Mouse (Mus musculus) hindlimb bud, embryonic 11.5 days (tissue): ENCODE data around the gene Samd4.
A peak's percentile ranks its signal among the peaks of the same experiment; 100 is the strongest.

Experiments used
- DNase-seq: peaks from one replicate; pipeline ENCODE4 v3.0.0-alpha.2; 2012; ENCODE audit warnings: low read depth, low spot score; ENCODE audit errors: extremely low spot score

The Samd4 gene

DNA sequence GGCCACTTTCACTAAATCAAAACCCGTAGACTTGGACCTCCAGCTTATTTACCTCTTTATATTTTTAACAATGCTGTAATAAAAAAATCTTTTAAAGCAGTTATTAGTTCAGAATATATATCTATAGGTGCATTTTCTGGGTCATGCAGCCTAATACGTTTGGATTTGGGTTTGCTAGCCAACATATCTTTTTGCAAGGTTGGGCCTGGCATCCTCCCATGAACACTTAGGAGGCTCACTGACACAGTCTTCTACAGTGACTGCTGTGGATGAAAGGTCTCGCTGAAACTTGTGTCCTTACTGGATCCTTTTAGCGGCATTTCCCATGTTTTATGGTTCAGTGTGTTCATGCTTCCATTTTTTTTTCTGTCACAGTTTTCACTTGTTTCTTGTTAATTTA is 21.6 kb downstream of the Samd4 start:
- no peak for DNase-seq

DNA sequence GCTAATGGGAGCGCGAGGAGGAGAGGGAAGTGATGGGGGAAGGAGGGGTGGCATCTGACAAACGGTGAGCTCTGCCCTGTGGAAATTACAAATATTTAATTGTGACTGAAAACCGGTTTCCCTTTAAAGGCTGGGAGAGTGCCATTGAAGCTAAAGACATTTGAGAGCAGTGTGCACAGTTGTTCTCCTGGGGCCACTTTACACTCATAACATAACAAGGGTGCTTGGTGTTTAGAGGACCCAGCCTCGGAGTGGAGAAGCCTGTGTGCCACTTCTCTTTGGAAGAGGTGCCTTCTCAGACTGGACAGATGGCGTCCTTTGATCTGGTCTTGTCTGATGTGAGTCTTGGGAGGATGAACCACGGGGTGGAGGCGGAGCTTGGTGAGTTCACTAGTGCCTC is 26.2 kb downstream of the Samd4 start:
- DNase-seq = no peak

GRCm38 (mm10) chr14:46912496-46912895 is 29.8 kb downstream of the Samd4 start:
- DNase-seq = no peak

GRCm38 (mm10) chr14:46914356-46914755 is 31.7 kb downstream of the Samd4 start:
- no peak for DNase-seq

DNA sequence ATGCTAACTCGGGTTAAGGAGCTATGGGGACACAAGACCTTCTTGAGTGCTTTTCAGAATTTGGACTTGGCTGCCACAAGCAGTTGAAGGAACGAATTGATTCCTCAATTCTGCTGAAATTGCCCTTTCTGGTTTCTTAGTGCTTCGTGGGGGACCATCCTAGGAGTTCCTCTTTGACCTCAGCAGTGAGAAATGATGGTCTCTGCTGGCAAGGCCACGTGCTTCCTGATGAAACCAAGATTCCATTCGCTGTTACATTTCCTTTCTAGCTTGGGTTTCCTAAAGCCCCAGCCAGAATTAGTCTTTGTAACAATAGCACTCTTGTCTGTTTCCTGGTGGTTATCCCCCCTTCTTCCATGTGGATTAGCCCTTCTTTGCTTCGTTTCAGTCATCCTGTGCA is 32.9 kb downstream of the Samd4 start:
- DNase-seq = no peak

GRCm38 (mm10) chr14:46916581-46916980 is 33.9 kb downstream of the Samd4 start:
- no peak for DNase-seq

DNA sequence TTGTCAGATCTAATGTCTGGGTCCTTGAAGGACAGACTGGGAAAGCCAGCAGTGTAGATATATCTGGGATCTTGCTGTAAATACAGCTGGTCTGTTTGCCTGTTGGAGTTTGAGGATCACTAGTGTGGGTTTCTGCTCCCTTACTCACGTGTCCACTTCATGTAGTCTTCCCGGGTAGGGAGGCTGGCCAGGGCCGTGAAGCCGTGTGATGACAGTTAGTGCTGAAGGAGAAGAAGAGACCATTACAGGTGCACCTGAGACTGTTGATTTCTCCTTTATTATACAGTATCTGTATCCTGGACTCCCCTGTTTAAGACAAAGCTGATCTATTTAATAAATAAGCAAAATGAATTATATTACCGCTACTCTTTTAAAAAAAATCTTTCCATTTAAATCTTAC is 34.5 kb downstream of the Samd4 start:
- DNase-seq = no peak

DNA sequence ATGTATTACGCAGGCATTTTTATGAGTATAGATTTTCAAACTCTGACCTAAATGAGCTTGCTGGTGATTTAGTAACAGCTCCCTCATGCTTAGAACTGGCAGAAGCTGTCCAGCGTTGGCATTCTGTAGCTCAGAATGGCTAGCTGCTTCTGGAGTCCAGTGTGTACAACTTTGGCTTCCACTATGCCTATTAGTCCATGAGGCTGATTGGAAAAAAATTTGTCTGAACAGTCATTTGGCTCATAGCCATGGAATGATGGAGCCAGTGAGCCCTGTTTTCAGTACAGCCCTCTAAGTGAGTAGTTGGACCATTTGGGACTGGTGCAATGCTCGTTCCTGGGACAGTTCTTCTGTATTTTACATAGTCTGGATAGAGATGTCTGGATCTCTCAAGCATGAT is 34.9 kb downstream of the Samd4 start:
- no peak for DNase-seq

- no peak for DNase-seq
These were observed 37.8 kb downstream of the Samd4 start for GRCm38 (mm10) chr14:46920496-46920895.

DNA sequence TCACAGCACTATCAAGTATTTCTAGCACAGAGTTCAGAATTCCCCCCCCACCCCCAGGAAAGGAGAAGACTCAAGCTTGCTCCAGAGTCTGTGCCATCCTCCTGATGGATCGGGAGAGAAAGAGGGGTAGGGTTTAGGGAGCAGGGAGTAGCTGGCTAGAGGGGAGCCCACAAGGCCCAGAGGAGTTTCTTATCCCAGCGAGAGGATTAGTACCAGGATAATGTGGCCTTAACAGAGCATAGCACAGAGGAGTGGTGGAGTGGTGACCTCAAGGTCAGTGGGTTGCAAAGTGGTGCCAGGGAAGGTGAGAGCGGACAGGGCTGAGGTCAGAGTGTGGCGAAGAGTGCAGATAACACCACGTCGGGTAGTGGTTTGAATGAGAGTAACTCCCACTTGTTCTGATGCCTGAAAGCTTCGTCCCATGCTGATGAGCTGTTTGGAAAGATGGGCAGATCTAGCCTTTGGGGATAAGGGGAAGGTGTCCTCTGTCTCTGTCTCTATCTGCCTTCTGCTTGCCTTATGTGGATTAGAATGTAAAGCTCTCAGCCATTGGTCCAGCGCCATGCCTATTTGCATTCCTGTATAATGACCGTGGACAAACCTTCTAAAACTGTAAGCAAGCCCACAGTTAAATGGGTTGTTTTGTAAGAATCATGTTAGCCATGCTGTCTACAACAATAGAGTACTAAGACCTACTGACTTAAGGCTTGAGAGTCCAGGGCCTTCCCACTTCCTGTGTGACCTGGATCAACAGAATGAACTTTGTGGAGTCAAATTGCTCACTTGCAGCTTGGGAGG is 38.7 kb downstream of the Samd4 start:
- no peak for DNase-seq

DNA sequence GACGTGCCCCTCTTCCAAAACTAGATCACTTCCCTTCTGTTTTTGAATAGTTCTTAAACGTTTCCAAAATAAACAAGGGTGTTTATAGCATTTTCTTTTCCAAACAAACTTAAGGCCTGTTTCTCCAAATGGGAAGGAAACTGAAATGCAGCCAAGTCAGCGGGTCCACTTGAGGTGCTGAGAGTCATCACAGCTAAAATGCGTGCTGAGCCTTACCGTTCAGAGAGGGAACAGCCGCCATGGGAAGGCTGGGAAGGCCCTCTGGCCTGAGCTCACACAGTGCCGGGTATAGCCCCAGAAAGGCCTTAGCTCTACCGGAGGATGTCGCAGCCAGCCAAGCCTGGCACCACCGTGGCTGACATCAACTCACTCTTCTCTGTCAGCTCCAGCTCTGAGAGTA is 41.3 kb downstream of the Samd4 start:
- DNase-seq = no peak

DNA sequence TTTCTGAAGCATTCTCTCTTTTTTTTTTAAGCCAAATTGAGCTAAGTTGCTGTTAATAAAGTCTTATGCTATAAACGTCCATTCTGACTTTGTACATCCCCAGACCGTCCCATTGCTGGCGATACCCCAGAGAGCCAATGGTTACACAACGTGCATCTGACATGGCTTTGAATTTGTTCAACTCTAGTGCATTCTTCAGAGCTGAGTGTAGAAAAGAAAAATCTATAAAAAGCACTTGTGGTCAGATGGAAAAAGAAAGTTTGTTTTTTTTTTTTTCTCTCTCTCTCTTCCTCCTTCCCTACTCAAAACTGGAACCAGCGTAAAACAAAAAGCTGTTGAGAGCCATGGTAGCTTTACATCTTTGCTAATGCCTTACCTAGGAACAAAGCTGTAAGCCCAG is 41.8 kb downstream of the Samd4 start:
- DNase-seq = no peak

DNA sequence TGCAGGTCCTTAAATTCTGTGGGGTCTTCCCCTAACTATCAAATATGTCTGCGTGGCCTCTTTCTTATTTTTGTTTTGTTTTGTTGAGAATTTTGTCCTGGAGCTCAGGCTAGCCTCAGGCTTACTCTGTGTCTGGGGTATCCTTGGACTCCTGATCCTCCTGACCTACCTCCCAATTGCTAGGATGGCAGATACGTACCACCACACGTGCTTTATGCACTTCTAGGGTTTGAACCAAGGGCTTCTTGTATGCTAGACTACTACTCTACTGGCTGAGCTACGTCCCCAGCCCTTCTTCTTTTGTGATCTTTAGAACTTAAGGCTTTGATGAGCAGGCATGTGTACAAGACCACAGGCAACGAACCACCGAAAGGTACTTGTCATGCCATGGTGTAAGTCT is 45.9 kb downstream of the Samd4 start:
- DNase-seq = no peak

DNA sequence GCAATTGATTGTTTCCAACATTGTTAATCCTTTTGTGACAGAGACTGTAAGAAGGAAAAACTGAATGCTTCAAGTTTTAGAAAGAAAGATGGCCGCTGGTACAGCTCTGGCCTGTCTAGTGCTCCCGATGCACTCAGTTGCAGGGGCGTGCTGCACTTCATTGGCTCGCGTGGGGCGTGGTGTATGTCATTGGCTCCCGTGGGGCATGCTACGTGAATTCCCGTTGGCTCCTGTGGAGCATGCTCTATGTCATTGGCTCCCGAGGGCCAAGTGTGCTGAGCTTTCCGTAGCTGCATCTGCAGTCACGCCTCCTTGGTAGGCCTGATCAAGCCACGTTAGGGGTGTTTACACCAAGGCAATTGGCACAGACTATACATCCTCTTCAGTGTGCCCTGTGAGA is 49.5 kb downstream of the Samd4 start:
- DNase-seq = no peak

DNA sequence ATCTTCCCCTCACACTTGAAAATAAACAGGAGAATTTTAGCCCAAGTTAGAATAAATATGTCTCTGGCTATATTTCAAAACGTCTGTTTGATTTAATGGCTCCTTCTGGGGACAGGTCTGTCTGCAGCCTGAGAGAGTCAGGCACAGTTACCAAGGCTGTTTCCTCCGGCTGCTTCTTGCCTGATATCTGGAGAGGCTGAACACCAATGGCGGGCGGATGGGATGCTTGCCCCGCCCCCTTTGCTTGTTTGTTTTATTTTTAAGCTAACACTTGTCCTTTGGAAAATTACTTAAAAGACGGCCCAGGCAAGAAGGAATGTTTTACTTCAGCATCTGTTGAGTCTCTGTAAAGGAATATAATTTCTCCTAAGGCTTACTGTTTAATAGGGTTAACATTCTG is 50.1 kb downstream of the Samd4 start:
- no peak for DNase-seq

DNA sequence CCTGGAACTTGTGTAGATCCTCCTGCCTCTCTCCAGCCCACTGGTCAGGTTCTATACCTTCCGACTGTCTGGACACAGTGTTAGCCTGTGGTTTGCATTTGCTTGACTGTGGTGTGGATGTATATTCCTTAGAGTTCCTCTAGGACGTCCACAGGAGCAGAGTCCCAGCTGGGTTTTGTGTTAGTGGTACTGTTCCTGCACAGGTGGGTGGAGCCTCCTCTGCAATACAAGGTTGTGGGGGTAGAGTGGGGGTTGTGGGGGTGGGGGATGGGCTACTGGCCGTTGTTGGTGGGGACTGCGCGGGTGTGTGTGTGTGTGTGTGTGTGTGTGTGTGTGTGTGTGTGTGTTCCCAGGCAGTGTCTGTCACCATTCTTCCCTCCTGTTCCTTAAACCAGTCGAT is 58.4 kb downstream of the Samd4 start:
- no peak for DNase-seq

DNA sequence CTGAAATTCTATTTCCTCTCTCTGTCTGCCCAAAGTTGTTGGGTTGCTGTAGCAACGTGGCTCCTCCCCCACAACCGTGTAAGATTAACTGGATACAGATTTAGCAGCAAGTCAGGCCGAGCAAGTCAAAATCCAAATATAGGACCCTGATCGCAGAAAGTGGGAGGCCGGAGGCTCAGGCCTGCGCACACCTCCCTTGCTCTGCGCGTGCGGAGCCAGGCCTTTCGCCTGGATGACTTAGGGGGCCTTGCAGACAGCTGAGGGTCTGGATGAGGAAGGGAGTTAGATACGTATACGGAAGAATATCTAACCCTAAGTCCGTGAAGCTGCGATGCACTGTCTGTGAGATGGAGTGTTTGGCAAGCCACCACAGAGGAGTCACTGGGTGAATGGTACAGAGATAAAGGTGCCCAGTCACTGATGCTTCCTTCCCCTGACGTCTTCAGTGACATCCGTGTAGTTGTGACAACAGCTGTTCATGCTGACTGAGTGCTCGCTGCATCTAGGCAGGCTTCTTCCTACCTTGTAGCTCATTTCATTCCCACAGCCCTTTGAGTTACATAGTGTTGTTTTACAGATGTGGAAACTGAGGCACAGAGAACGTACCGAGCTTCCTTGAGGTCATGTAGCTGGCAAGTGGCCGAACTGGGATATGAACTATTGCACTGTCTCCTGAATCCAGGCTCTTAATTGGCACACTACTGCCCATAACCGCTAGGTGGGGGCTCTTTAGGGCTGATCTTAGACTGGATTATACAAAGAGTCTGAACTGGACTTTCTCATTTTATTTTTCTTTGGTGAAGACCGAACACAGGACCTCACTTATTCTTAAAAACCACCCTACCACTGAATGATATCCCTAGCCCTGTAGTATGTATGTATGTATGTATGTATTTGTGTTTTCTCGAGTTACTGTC is 59.5 kb downstream of the Samd4 start:
- peak; percentile 73 for DNase-seq

GRCm38 (mm10) chr14:46944411-46944810 is 61.8 kb downstream of the Samd4 start:
- DNase-seq = no peak

- DNase-seq = no peak
These were observed 63.3 kb downstream of the Samd4 start for GRCm38 (mm10) chr14:46945903-46946490.

GRCm38 (mm10) chr14:46947644-46948043 is 65.0 kb downstream of the Samd4 start:
- DNase-seq = no peak

DNA sequence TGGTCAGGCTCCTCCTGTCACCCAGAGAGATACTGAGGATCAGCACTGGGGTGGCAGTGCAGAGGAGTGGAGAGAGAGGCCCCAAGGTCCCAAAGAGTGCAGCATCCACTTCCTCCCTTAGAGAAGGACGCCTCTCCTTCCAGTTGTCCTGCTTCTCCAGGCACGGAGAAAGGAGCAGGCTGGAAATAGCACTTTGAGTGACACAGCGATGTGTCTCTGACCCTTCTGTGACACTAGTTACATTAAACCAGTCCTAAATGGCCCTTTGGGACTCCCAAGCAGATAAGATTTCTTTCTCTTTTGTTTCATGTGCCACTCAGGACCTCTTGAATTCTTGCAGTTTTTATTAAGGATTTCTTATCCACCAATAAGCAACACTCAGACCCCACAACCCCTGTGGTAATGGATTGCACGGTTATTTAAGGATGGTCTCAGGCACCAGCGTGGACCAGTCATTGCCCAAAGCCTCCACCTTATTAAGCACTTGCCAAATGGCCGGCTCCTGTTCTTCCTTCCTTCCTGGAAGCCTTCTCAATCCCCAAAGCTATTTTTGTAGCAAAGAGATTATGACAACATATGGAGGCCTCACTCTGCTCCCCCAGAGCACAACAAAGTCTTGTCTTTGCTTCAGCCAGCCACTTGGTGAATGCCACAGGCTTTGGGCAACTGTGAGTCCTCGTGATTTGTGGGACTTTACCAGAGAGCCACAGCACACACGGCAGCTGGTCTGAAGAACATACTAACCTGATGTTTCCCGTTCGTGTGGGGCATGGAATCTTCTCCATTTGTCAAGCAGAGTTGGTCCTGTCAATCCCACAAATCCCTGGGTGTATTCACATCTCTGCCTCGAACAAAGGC is 68.1 kb downstream of the Samd4 start:
- no peak for DNase-seq
